Mouse (Mus musculus) cortical plate, adult 2 months (tissue): ENCODE measurements around the gene Lrsam1. TPM values are rescaled to one million over a fixed set of nuclear protein-coding genes. Genes with fewer than 3 reads are reported as not detected.

Source experiments
- H3K27ac ChIP-seq: fragments of 200-500 bp; 2 replicates; pipeline ENCODE4 v1.5.1; 2012; ENCODE audit warnings: low read length, control low read depth, inconsistent platforms; ENCODE audit not compliant: insufficient read depth
- H3K4me1 ChIP-seq: fragments of 200-500 bp; 2 replicates; pipeline ENCODE4 v1.6.1; 2011; ENCODE audit warnings: low read length; ENCODE audit not compliant: control insufficient read depth, insufficient read depth
- H3K4me3 ChIP-seq: fragments of 200-500 bp; 2 replicates; pipeline ENCODE4 v1.5.1; 2011; ENCODE audit warnings: mild to moderate bottlenecking, low read length, control low read depth; ENCODE audit not compliant: insufficient read depth
- CTCF ChIP-seq: fragments of 200-500 bp; IDR thresholded peaks from 2 replicates; pipeline ENCODE4 v1.5.1; 2011; ENCODE audit warnings: mild to moderate bottlenecking, control low read depth, low read length; ENCODE audit not compliant: insufficient read depth; ENCODE audit errors: extremely low read depth
- POLR2A ChIP-seq: fragments of 200-500 bp; IDR thresholded peaks from 2 replicates; pipeline ENCODE4 v1.6.1; 2011; ENCODE audit warnings: mild to moderate bottlenecking, low read length, control low read depth; ENCODE audit not compliant: insufficient read depth; ENCODE audit errors: extremely low read depth
- polyA plus RNA-seq: library from polyadenylated mRNA; depleted of rRNA; stranded (reverse); fragments of >200 nt; gene quantifications from 2 replicates; pipeline ENCODE4 v1.2.3, GENCODE M21; 2012

Lrsam1 gene
- polyA plus RNA-seq, 1 experiment: 25.9 TPM

- Histone ChIP-seq H3K4me1 (peaks cover 5% of the 10 kb centered on the region; the same call in 1 of the 2 replicates), H3K4me3 (no peak overlapping the region), H3K27ac (0 out of 2 replicates have a peak overlapping the region, but pooled peaks have one; percentile 29)
- no peak for TF ChIP-seq CTCF
- 0 out of 2 replicates have a peak, but pooled peaks have one; percentile 15 for TF ChIP-seq POLR2A
These were observed 43.9 kb downstream of the Lrsam1 start for GRCm38 (mm10) chr2:32917526-32917925.

- H3K4me1 ChIP-seq: peaks cover 5% of the 10 kb centered on the region; the same call in 1 of the 2 replicates
- peak overlapping the region; percentile 75 for H3K27ac ChIP-seq
- H3K4me3 ChIP-seq: no peak overlapping the region
- TF ChIP-seq POLR2A: no peak
- no peak for TF ChIP-seq CTCF
These were observed 46.5 kb downstream of the Lrsam1 start for GRCm38 (mm10) chr2:32914896-32915295.

GRCm38 (mm10) chr2:32914362-32914761 lies 47.1 kb downstream of the Lrsam1 start:
- Histone ChIP-seq H3K4me3 (no peak overlapping the region), H3K4me1 (peaks cover 5% of the 10 kb centered on the region; the same call in 1 of the 2 replicates), H3K27ac (peak overlapping the region; percentile 75)
- TF ChIP-seq CTCF (no peak), POLR2A (no peak)

GRCm38 (mm10) chr2:32912210-32912804 lies 49.1 kb downstream of the Lrsam1 start:
- Histone ChIP-seq H3K4me3 (no peak overlapping the region), H3K4me1 (peaks cover 5% of the 10 kb centered on the region), H3K27ac (no peak overlapping the region)
- peak; percentile 100 for TF ChIP-seq CTCF
- TF ChIP-seq POLR2A: no peak

GRCm38 (mm10) chr2:32911639-32912182 lies 49.7 kb downstream of the Lrsam1 start:
- peaks cover 7% of the 10 kb centered on the region for H3K4me1 ChIP-seq
- H3K4me3 ChIP-seq: no peak overlapping the region
- no peak overlapping the region for H3K27ac ChIP-seq
- TF ChIP-seq POLR2A (no peak), CTCF (no peak)

GRCm38 (mm10) chr2:32908796-32909195 lies 52.6 kb downstream of the Lrsam1 start:
- Histone ChIP-seq H3K4me3 (no peak overlapping the region), H3K4me1 (peaks cover 7% of the 10 kb centered on the region), H3K27ac (peak overlapping the region; percentile 45)
- TF ChIP-seq CTCF: no peak
- no peak for TF ChIP-seq POLR2A

- no peak overlapping the region for H3K4me3 ChIP-seq
These were observed 53.1 kb downstream of the Lrsam1 start for GRCm38 (mm10) chr2:32908272-32908671.

GRCm38 (mm10) chr2:32907442-32907841 lies 54.0 kb downstream of the Lrsam1 start:
- Histone ChIP-seq H3K27ac (peak overlapping the region; percentile 62), H3K4me1 (peaks cover 7% of the 10 kb centered on the region), H3K4me3 (no peak overlapping the region)
- TF ChIP-seq CTCF (no peak), POLR2A (no peak)

More at GRCm38 (mm10) chr2:32908272-32908671, 53.1 kb downstream of the Lrsam1 start:
- TF ChIP-seq POLR2A: no peak
- no peak for TF ChIP-seq CTCF
- peaks cover 7% of the 10 kb centered on the region for H3K4me1 ChIP-seq
- peak overlapping the region; percentile 45; the same call in 1 of the 2 replicates for H3K27ac ChIP-seq

GRCm38 (mm10) chr2:32905297-32905696 lies 56.1 kb downstream of the Lrsam1 start:
- H3K4me3 ChIP-seq: no peak overlapping the region
- TF ChIP-seq CTCF (no peak), POLR2A (no peak)
- peaks cover 7% of the 10 kb centered on the region for H3K4me1 ChIP-seq
- H3K27ac ChIP-seq: no peak overlapping the region

- TF ChIP-seq CTCF (no peak), POLR2A (no peak)
- Histone ChIP-seq H3K4me1 (peaks cover 7% of the 10 kb centered on the region), H3K27ac (no peak overlapping the region), H3K4me3 (no peak overlapping the region)
These were observed 56.8 kb downstream of the Lrsam1 start for GRCm38 (mm10) chr2:32904637-32905036.
